Mouse (Mus musculus) spleen, adult 2 months (tissue): ENCODE measurements at regions not wholly inside any gene's neighbourhood (a gene's known extent, or its start where the extent isn't known, plus 50 kb on each side); places are given as distances from the start of the nearest gene placed in this dataset.

Experiments used
- CTCF ChIP-seq: fragments of 200-500 bp; IDR thresholded peaks from 2 replicates; pipeline ENCODE4 v1.5.1; 2011; ENCODE audit warnings: mild to moderate bottlenecking, inconsistent platforms; ENCODE audit not compliant: insufficient read depth, insufficient read length, insufficient replicate concordance; ENCODE audit errors: extremely low read depth
- POLR2A ChIP-seq: fragments of 200-500 bp; IDR thresholded peaks from 2 replicates; pipeline ENCODE4 v1.6.1; 2011; ENCODE audit warnings: low read depth, low read length, inconsistent platforms

DNA sequence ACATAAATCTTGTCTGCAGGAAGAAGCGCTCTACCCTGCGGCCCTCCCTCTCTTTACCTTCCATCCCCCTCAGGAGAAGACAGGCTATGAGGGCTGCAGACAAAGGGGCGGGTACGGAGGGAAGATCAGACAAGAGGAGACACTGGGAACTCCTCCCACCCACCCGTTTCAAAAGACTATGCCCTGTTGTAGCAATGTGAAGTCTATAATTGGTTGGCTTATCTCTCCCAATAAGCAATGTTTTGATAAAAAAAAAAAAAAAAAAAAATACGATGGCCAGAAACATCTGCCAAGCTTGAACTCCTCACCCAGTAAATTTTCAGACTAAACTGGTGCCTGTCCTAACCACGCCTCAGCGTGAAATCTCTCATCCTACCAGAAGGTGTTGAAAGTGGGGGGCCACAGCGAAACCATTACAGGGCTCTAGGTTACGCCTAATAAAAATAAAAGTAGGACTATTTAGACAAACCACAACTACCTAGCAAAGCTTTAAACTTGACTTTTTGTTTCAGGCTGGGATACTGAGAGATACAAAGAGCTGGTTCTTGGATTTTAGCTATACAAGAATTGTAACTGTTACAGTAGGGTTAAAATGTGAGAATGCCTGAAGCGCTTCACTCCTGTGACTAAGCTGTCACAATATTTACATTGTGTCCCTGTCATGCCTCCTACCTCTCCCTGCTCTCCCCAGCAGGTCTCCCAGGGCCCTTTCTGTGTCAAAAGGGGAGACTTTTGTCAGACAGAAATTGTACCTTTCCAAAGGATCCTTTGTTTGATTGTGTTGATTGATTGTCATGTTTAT lies 88.1 kb upstream of the Ptpn13 start:
- no peak for TF ChIP-seq POLR2A
- no peak for TF ChIP-seq CTCF
